Mouse (Mus musculus): Measurements from ENCODE around the gene Rnf151. TPM values are rescaled to one million over a fixed set of nuclear protein-coding genes. Genes with fewer than 3 reads are reported as not detected.

The Rnf151 gene
- polyA plus RNA-seq, 1 experiment from 2014 or later, result not detected

DNA sequence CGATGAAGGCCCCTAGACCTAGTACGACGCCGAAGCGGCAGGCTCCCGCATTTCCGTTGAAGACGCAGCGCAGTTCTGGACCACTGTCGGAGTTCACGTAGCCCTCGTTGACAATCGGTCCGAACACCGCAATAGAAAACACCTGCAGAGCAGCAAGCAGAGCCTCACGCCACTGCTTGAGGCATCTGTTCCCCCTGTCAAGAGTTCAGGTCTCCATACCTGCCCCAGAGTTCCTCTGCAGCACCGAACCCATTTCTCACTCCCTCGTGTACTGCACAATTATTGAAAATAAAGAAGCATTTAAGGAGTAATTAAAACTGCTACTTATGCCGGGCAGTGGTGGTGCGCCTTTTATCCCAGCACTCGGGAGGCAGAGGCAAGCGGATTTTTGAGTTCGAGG lies 30.3 kb downstream of the Rnf151 start:
- DNase-seq (ENCODE audit: low spot score), result no peak

GRCm38 (mm10) chr17:24687146-24687595 lies 30.7 kb downstream of the Rnf151 start:
- H3K4me2 ChIP-seq (replicated peaks; ENCODE audit: low read depth, low read length), result peak overlapping the region; percentile 36
- WGBS, result 2% methylated on average over 25 of the region's 25 CpGs
- no peak overlapping the region for H3K27ac ChIP-seq (ENCODE audit: low read depth, low read length)
- H3K27me3 ChIP-seq (ENCODE audit: control insufficient read depth, insufficient read depth, low read length), result peaks cover 36% of the 10 kb centered on the region
- no peaks in the 10 kb centered on the region for H3K9me3 ChIP-seq (ENCODE audit: control insufficient read depth, low read length)
- H3K9ac ChIP-seq (ENCODE audit: low read depth, low read length), result 0 out of 2 replicates have a peak overlapping the region, but pooled peaks have one; percentile 23
- H3K4me1 ChIP-seq (replicated peaks; ENCODE audit: control insufficient read depth, insufficient read depth, low read length), result peaks cover 8% of the 10 kb centered on the region; the same call in 1 of the 2 replicates
- ATAC-seq (ENCODE audit: low FRiP score) (peak; percentile 37; the same call in 1 of the 2 replicates), DNase-seq (ENCODE audit: low spot score) (peak; percentile 62)
- H3K4me3 ChIP-seq (ENCODE audit: low read depth, low read length), result peak overlapping the region; percentile 27
- H3K36me3 ChIP-seq (ENCODE audit: control insufficient read depth, insufficient read depth, low read length), result no peaks in the 10 kb centered on the region

More for the DNA sequence above, 30.3 kb downstream of the Rnf151 start:
- Histone ChIP-seq H3K36me3 (ENCODE audit: control insufficient read depth, insufficient read depth, low read length) (no peaks in the 10 kb centered on the region), H3K4me1 (replicated peaks; ENCODE audit: control insufficient read depth, insufficient read depth, low read length) (peaks cover 8% of the 10 kb centered on the region; the same call in 1 of the 2 replicates), H3K27me3 (ENCODE audit: control insufficient read depth, insufficient read depth, low read length) (peaks cover 36% of the 10 kb centered on the region), H3K4me2 (replicated peaks; ENCODE audit: low read depth, low read length) (peak overlapping the region; percentile 36), H3K4me3 (ENCODE audit: low read depth, low read length) (peak overlapping the region; percentile 27), H3K27ac (ENCODE audit: low read depth, low read length) (no peak overlapping the region), H3K9ac (ENCODE audit: low read depth, low read length) (0 out of 2 replicates have a peak overlapping the region, but pooled peaks have one; percentile 23), H3K9me3 (ENCODE audit: control insufficient read depth, low read length) (no peaks in the 10 kb centered on the region)
- ATAC-seq (ENCODE audit: low FRiP score), result no peak
- 20% methylated on average over 23 of the region's 23 CpGs for WGBS

GRCm38 (mm10) chr17:24686514-24686913 lies 31.3 kb downstream of the Rnf151 start:
- H3K36me3 ChIP-seq (ENCODE audit: control insufficient read depth, insufficient read depth, low read length), result no peaks in the 10 kb centered on the region
- peaks cover 36% of the 10 kb centered on the region for H3K27me3 ChIP-seq (ENCODE audit: control insufficient read depth, insufficient read depth, low read length)
- H3K9ac ChIP-seq (ENCODE audit: low read depth, low read length), result no peak overlapping the region
- DNase-seq (ENCODE audit: low spot score) (peak; percentile 68), ATAC-seq (ENCODE audit: low FRiP score) (no peak)
- H3K4me1 ChIP-seq (replicated peaks; ENCODE audit: control insufficient read depth, insufficient read depth, low read length), result peaks cover 8% of the 10 kb centered on the region; the same call in 1 of the 2 replicates
- no peak overlapping the region for H3K27ac ChIP-seq (ENCODE audit: low read depth, low read length)
- 0 out of 2 replicates have a peak overlapping the region, but pooled peaks have one; percentile 5 for H3K4me2 ChIP-seq (replicated peaks; ENCODE audit: low read depth, low read length)
- 26% methylated on average over 16 of the region's 16 CpGs for WGBS
- no peaks in the 10 kb centered on the region for H3K9me3 ChIP-seq (ENCODE audit: control insufficient read depth, low read length)
- H3K4me3 ChIP-seq (ENCODE audit: low read depth, low read length), result no peak overlapping the region

DNA sequence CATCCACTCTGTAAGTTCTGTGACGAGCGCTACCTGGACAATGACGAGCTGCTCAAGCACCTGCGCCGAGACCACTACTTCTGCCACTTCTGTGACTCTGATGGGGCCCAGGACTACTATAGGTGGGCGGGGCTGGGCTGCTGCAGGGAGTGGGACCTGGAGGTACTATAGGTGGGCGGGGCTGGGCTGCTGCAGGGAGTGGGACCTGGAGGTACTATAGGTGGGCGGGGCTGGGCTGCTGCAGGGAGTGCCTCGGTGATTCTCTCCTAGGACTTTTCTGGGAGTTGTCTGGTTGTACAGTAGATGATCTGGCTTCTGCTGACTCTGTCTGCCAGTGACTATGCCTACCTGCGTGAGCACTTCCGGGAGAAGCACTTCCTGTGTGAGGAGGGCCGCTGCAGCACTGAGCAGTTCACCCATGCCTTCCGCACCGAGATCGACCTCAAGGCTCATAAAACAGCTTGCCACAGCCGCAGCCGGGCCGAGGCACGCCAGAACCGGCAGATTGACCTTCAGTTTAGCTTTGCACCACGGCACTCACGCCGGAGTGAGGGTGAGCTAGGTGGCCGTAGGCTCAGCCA lies 40.3 kb downstream of the Rnf151 start:
- Histone ChIP-seq H3K4me2 (replicated peaks; ENCODE audit: low read depth, low read length) (no peak overlapping the region), H3K36me3 (ENCODE audit: control insufficient read depth, insufficient read depth, low read length) (peaks cover 14% of the 10 kb centered on the region), H3K4me1 (replicated peaks; ENCODE audit: control insufficient read depth, insufficient read depth, low read length) (no peaks in the 10 kb centered on the region), H3K27ac (ENCODE audit: low read depth, low read length) (no peak overlapping the region), H3K4me3 (ENCODE audit: low read depth, low read length) (no peak overlapping the region), H3K9me3 (ENCODE audit: control insufficient read depth, low read length) (no peaks in the 10 kb centered on the region), H3K9ac (ENCODE audit: low read depth, low read length) (no peak overlapping the region), H3K27me3 (ENCODE audit: control insufficient read depth, insufficient read depth, low read length) (no peaks in the 10 kb centered on the region)
- DNase-seq (ENCODE audit: low spot score) (no peak), ATAC-seq (ENCODE audit: low FRiP score) (no peak)
- WGBS, result 95% methylated on average over 24 of the region's 24 CpGs

DNA sequence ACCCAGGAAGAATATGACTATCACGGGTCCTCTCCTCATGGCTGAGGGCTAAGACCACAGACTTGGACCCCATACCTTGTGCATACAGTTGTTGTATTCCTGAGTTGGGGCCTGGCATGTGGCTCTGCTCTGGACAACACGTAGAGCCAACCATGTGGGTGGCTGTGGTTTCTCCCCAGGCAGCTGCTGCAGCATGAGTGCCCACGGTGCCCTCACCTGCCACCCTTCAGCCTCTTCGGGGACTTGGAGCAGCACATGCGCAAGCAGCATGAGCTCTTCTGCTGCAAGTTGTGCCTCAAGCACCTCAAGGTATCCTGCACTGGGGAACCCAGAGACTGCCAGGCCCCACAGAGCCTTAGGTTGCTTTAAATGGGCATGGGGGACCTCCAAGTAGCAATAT lies 41.0 kb downstream of the Rnf151 start:
- no peaks in the 10 kb centered on the region for H3K27me3 ChIP-seq (ENCODE audit: control insufficient read depth, insufficient read depth, low read length)
- no peak overlapping the region for H3K4me2 ChIP-seq (replicated peaks; ENCODE audit: low read depth, low read length)
- no peaks in the 10 kb centered on the region; the same call in 1 of the 2 replicates for H3K4me1 ChIP-seq (replicated peaks; ENCODE audit: control insufficient read depth, insufficient read depth, low read length)
- no peak overlapping the region for H3K27ac ChIP-seq (ENCODE audit: low read depth, low read length)
- no peak for DNase-seq (ENCODE audit: low spot score)
- 94% methylated on average over 5 of the region's 5 CpGs for WGBS
- no peak overlapping the region for H3K4me3 ChIP-seq (ENCODE audit: low read depth, low read length)
- ATAC-seq (ENCODE audit: low FRiP score), result no peak
- peaks cover 14% of the 10 kb centered on the region for H3K36me3 ChIP-seq (ENCODE audit: control insufficient read depth, insufficient read depth, low read length)
- no peaks in the 10 kb centered on the region for H3K9me3 ChIP-seq (ENCODE audit: control insufficient read depth, low read length)
- H3K9ac ChIP-seq (ENCODE audit: low read depth, low read length), result no peak overlapping the region

DNA sequence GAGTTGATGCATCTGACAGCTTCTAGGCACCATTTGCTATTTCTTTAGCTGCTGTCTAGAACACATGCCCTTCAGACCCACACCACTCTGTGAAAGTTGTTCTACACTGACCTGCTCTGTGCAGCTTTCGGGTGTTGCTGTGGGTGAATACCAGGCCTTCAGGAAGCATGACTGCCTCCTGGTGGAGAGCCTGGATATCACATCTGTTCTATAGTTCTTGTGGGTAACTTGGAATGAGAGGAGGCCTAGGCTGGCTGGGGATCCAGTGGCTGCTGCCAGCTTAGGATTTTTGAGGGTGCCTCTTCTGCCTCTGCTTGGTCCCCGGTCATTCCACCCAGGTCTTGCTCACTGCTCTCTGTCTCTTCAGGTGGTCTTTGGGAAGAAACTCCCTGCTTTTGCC lies 41.7 kb downstream of the Rnf151 start:
- ATAC-seq (ENCODE audit: low FRiP score) (no peak), DNase-seq (ENCODE audit: low spot score) (peak; percentile 79)
- Histone ChIP-seq H3K27me3 (ENCODE audit: control insufficient read depth, insufficient read depth, low read length) (no peaks in the 10 kb centered on the region), H3K4me1 (replicated peaks; ENCODE audit: control insufficient read depth, insufficient read depth, low read length) (peaks cover 3% of the 10 kb centered on the region), H3K4me2 (replicated peaks; ENCODE audit: low read depth, low read length) (no peak overlapping the region), H3K9ac (ENCODE audit: low read depth, low read length) (no peak overlapping the region), H3K9me3 (ENCODE audit: control insufficient read depth, low read length) (no peaks in the 10 kb centered on the region), H3K27ac (ENCODE audit: low read depth, low read length) (no peak overlapping the region), H3K4me3 (ENCODE audit: low read depth, low read length) (no peak overlapping the region), H3K36me3 (ENCODE audit: control insufficient read depth, insufficient read depth, low read length) (peaks cover 14% of the 10 kb centered on the region)
- 64% methylated on average over 2 of the region's 2 CpGs for WGBS

- DNase-seq (ENCODE audit: low spot score) (no peak), ATAC-seq (ENCODE audit: low FRiP score) (no peak)
- Histone ChIP-seq H3K4me1 (replicated peaks; ENCODE audit: control insufficient read depth, insufficient read depth, low read length) (peaks cover 3% of the 10 kb centered on the region), H3K4me2 (replicated peaks; ENCODE audit: low read depth, low read length) (no peak overlapping the region), H3K4me3 (ENCODE audit: low read depth, low read length) (no peak overlapping the region), H3K9me3 (ENCODE audit: control insufficient read depth, low read length) (no peaks in the 10 kb centered on the region), H3K9ac (ENCODE audit: low read depth, low read length) (no peak overlapping the region), H3K36me3 (ENCODE audit: control insufficient read depth, insufficient read depth, low read length) (peaks cover 7% of the 10 kb centered on the region), H3K27ac (ENCODE audit: low read depth, low read length) (no peak overlapping the region), H3K27me3 (ENCODE audit: control insufficient read depth, insufficient read depth, low read length) (no peaks in the 10 kb centered on the region)
- 85% methylated on average over 7 of the region's 7 CpGs for WGBS
These were observed 43.6 kb downstream of the Rnf151 start for GRCm38 (mm10) chr17:24674277-24674676.

DNA sequence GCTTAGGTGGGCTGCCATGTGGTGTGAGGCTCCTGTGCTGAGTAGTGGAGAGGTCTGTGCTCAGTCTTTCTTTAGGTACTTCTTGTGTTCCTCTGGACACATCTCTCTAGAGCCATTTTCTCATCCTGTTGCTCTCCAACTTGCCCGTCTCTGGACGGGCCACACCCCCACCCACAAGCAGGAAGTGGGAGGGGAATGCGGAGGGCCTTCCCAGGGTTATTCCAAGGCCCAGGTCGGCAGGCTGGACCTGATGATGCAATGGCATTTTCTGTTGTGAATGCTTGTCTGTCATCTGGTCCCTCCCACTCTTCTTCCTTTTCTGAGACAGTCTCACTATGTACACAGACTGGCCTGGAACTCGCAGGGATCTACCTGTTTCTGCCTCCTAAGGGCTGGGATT lies 45.7 kb downstream of the Rnf151 start:
- no peak overlapping the region for H3K4me3 ChIP-seq (ENCODE audit: low read depth, low read length)
- no peak overlapping the region for H3K4me2 ChIP-seq (replicated peaks; ENCODE audit: low read depth, low read length)
- H3K36me3 ChIP-seq (ENCODE audit: control insufficient read depth, insufficient read depth, low read length), result no peaks in the 10 kb centered on the region
- peaks cover 3% of the 10 kb centered on the region for H3K4me1 ChIP-seq (replicated peaks; ENCODE audit: control insufficient read depth, insufficient read depth, low read length)
- H3K9ac ChIP-seq (ENCODE audit: low read depth, low read length), result no peak overlapping the region
- no peak for DNase-seq (ENCODE audit: low spot score)
- H3K27ac ChIP-seq (ENCODE audit: low read depth, low read length), result no peak overlapping the region
- H3K27me3 ChIP-seq (ENCODE audit: control insufficient read depth, insufficient read depth, low read length), result no peaks in the 10 kb centered on the region
- no peaks in the 10 kb centered on the region for H3K9me3 ChIP-seq (ENCODE audit: control insufficient read depth, low read length)
- WGBS, result 31% methylated on average over 5 of the region's 5 CpGs
- ATAC-seq (ENCODE audit: low FRiP score), result no peak

- Histone ChIP-seq H3K4me3 (ENCODE audit: low read depth, low read length) (0 out of 2 replicates have a peak overlapping the region, but pooled peaks have one; percentile 1), H3K36me3 (ENCODE audit: control insufficient read depth, insufficient read depth, low read length) (no peaks in the 10 kb centered on the region), H3K27me3 (ENCODE audit: control insufficient read depth, insufficient read depth, low read length) (no peaks in the 10 kb centered on the region), H3K27ac (ENCODE audit: low read depth, low read length) (no peak overlapping the region), H3K4me1 (replicated peaks; ENCODE audit: control insufficient read depth, insufficient read depth, low read length) (peaks cover 3% of the 10 kb centered on the region), H3K9ac (ENCODE audit: low read depth, low read length) (peak overlapping the region; percentile 19; the same call in 1 of the 2 replicates), H3K4me2 (replicated peaks; ENCODE audit: low read depth, low read length) (no peak overlapping the region; the same call in 1 of the 2 replicates), H3K9me3 (ENCODE audit: control insufficient read depth, low read length) (no peaks in the 10 kb centered on the region)
- 70% methylated on average over 5 of the region's 5 CpGs for WGBS
- ATAC-seq (ENCODE audit: low FRiP score), result no peak
- no peak for DNase-seq (ENCODE audit: low spot score)
These were observed 46.5 kb downstream of the Rnf151 start for GRCm38 (mm10) chr17:24671346-24671745.

Measured in hindbrain, embryonic 11.5 days (tissue).